Mouse (Mus musculus) retina, adult 2 months (tissue): Measurements from ENCODE around the gene Ehd3.

Experiments
- DNase-seq: peaks from one replicate; pipeline ENCODE4 v3.0.0-alpha.2; 2012; ENCODE audit warnings: low read depth, low spot score

Ehd3 gene

DNA sequence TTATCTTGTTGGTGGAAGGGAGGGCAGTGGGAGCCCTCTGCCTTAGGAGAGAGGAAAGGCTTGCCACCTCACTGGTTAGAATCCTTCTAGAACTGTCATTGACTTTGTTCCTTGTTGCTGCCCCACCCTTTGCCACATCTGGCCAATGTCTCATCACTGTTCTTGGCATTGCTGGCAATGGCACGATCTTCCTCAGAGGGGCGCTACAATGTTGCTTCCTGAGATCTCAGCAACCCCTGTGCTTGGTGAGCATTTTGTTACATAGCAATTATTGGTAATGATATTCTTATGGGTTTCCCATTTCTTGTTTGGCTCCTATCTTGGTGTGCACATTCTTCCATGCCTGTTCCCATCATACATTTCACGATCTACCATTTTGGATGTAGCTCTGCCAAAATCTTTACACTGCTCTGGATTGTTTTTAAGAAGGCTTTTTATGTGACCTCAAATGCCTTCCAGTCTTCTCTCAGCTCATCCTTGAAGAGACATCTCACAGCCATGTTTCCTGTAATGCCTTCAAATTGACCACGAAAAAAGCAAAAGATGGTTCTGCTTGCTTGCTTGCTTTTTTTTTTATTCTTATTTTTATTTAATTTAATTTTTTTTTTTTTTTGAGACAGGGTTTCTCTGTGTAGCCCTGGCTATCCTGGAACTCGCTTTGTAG is at the start of gene Ehd3:
Gene Ehd3, plus strand, starts transcription at position 614 of the 664 bp plus-strand sequence.
- DNase-seq: no peak

DNA sequence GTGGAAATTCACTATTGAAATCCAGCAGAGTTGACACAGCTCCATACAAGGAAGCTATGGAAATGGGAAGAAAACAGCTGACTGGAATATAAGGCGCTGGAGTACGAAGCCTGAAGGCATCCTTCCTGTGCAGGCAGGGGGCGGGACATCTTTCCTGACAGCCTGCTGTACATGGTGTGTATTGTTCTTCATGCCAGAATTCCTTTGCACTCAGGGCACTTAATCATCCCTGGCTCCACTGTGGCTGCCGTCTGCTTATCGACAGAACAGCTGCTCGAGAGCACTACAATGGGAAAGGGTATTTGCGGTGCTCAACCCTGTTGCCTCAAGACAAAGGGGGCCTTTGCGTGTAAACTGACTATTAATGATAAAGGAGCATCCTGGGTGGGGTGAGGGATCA is 33.0 kb upstream of the Ehd3 start:
- DNase-seq: no peak

DNA sequence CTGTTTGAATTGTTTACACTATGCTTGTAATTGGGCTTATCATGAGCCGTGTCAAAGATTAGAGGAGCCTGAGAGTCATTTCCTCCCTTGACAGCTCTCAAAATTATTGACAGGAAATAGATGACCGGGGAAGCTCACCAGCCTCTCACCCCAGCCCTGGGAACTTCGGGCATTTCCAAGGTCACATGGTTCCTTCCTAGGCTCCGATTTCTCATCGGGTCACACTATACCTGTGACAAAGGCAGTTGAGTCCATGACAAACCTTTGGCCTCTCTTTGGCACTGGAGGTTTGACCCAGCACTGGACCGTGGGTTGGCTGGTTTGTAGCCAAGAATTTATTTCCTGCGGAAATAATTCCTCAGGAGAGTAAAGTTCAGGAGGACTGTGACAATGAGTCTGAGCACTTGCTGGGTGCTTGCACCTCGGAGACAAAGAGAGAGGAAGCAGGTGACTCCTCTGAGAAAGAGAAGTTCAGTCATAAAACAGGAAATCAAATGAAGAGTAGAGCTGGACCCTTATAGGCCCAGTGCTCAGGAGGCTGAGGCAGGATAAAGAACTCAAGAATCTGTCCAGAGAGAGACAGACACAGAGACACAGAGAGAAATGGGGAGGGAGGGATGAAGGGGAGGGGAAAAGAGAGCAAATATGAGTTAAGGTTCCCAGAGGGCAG is 17.2 kb upstream of the Ehd3 start:
- no peak for DNase-seq

DNA sequence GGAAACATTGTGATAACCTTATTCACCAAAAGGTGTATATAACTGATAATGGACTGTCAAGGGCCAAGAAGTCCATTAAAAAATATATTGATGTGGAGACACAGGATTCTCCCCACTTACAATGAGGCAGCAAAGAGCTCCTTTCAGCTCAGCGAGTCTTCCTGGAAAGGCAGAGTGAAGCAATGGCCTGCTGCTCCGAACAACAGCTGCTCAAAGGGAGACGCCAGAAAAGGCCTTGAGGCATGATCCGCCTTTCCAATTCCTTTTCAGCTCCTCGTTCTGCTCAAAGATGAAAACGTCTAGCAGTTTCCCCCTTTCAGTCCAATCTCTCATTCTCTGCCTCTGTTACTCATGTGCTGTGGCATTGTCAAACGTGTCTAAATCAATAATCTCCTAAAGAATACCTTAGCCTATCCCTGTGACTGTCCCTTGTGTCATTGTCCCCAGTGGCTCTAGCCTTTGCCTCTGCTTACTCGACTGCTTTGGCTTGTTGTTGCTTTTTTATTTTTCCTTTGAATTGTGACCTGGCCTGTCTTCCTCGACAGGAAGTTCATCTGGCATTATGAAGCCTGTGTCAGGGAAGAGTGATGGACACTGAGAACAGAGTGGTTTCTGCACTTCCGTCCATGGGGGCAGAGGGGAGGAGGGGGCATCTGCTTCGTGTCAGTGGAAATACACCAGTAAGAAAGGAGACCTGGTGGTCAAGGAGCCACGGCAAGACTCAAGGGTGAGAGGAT is 13.5 kb upstream of the Ehd3 start:
- DNase-seq: no peak

DNA sequence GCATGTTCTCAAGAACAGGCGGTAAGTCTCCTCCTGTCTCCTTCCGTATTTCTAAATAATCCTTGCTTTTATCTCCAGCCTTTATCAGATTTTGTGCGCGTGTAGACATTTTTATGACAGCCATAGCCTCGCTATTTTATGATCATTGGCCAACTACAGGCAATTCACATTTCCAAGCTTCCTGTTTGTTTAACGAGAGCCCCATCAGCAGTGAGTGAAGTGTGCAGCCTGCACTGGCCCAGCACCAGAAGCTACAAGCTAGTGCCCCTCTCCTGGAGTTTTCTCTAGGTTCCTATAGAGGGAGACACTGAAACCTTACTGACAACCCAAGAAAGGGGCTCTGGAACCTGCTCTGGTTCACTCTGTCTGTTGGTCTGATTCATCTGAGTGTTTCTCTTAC is 7.1 kb upstream of the Ehd3 start:
- DNase-seq: no peak

DNA sequence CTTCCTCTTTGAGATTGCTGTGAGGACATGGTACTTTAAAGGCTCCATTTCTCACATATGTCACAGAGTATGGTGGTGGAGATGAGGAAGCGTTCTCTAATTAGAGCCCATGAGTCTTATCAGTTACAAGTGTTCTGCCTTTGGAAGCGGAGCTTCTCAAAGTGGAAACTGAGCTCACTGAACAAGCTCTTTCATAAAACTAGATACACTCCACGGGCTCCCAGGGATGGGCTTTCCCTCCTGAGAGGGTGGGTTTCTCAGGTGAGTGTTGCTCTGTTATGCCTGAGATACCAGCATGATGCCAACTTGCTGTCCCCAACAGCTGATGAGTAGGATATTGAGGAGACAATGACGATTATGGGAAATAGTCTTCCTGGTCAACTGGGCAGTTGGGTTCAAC is 6.2 kb upstream of the Ehd3 start:
- DNase-seq: no peak

DNA sequence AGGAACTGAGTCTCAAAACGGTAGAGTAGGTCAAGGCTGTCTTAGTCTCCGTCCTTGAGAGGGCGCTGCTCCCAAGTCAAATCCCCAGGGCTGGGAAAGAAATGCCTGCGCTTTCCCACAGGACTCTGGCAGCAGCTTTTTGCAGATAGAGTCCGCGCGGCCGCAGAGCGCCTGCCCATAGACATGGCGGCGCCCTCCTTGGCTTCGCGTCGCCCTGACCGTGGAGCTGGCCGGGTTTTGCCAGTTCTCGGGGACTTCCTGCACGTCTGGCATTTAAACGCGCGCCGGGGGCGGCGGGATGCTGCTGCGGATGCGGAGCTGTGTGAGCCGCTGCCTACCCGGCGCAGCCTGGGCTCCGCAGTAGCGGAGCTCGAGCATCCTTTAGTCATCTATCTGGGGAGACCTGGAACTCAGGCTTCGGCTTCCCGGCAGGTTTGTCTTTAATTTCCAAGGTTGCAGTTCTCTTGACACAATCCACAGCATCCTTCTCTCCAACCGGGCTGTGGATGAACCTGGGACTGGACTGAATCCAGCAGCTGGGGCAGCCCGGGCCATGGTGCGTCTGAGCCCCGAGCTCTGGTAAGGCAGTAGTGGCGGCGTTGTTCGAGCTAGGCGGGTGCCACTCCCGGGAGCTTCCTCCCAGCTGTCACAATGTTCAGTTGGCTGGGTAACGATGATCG is 798 bp downstream of the Ehd3 start:
- DNase-seq: peak; percentile 72

DNA sequence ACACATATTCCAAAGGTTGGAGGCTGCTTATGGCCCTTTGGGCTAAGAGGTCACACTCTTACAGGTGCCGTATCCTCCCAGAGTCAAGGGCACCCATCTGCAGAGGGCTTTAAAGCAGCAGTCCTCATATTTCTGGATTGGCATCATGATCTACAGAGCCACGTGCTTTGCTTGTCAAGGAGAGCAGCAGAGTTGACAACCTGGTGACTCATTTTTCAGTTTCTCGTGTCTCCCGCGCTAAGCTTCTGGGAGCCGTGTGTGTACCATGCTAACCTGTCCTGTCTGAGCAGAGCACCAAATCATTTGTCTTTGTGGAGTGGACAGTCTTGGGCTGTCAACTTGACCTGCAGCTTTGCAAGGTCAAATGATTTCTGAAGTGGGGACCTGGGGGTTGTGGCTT is 2.4 kb downstream of the Ehd3 start:
- DNase-seq: no peak

DNA sequence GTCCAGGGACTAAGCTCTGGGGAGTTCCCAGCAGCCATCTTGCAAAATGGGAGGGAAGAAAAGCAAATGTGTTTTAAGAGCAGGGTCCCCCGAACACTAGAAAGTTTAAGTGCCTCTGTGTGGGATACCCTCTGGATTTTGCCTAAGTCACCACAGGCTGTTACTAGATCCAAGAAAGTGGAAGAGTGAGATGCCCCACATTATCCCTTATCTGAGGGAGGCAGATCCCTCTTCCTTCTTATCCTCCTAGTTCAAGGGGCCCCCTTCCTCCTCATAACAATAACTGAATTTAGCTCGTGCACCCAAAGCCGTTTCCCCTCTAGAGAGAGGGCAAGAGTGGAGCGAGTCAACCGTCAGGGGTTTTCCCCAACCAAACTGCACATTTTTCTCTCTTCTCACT is 3.3 kb downstream of the Ehd3 start:
- DNase-seq: no peak

DNA sequence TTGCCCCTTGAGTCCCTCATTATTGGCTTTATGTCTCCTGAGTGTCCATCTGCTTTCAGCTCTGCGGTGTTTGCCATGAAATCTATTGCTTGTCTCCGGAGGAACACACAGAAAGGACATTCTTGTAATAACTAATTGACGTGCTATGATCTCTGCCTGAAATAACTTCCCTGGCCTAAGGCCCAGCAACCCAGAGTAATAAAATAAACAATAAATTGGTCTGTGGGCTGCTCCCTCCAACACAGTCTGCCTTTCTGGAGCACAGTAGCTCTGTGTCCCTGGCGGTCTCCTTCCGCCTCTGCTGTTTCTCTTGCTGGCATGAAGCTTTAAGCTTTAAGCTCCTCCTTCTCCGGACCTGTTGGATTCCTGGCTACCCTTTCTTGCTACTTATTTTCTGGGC is 4.5 kb downstream of the Ehd3 start:
- no peak for DNase-seq

DNA sequence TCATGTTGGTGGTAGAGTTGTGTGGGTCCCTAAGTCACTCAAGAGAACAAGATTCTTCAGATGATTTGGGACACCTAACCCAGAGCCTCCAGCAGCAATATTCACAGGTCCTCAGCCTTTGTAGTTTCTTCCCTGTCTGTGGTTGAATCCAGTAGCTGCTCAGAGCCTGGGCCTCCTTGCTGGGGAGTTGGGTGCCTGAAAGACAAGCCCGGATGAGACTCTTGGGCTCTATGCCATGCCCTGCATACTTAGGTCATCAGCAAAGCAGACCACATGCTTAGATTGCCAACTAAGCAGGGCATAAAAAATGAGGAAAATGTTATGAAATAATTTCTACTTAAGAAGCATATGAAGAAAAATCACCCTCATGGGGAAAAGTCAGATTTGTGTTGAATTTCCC is 6.9 kb downstream of the Ehd3 start:
- no peak for DNase-seq

DNA sequence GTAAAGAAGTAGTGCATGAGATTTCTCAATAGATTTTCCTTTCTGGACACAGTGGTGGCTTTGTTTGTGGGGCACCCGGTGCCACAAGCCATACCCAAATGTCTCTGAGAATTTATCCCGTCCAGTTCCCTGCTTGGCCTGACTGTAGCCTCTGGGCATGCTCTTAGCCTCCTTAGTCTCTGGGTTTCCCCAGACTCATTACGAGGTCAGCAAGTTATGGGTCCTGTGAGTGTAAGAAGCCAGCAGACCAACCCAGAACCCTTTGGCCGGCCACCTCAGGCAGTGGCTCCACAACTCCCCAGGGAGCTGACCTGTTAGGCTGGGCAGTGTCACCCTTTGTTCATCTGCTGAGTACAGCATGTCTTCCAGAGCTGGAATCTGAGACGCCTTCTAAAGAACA is 7.6 kb downstream of the Ehd3 start:
- no peak for DNase-seq

DNA sequence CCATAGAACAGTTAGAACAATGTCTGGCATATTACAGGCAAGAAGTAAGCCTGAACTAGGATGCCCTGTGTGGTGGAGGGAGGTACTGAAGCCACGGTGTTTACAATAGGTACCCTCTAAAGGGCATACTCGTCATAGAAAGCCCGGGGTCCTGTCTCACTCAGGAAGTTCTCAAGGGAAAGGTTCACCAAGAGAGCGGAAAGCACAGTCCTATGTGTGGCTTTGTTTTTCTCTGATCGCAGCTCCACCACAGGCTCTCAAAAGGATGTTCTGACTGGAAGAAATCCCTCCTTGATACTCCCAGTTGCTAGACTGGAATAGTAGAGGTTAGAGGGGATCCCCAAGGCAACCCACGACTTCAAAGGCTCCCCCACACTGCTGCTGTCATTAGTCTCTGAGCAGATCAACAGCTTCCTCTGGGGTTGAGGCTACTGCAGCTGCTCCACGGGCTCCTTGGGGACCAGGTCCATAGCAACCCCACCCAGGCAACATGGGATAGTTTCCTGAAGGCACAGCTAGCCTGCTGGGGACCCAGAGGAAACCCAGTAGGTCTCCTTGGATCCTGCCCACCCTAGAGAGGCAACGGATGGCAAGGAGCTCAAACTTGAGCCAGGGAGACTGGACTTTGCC is 9.2 kb downstream of the Ehd3 start:
- DNase-seq: no peak

DNA sequence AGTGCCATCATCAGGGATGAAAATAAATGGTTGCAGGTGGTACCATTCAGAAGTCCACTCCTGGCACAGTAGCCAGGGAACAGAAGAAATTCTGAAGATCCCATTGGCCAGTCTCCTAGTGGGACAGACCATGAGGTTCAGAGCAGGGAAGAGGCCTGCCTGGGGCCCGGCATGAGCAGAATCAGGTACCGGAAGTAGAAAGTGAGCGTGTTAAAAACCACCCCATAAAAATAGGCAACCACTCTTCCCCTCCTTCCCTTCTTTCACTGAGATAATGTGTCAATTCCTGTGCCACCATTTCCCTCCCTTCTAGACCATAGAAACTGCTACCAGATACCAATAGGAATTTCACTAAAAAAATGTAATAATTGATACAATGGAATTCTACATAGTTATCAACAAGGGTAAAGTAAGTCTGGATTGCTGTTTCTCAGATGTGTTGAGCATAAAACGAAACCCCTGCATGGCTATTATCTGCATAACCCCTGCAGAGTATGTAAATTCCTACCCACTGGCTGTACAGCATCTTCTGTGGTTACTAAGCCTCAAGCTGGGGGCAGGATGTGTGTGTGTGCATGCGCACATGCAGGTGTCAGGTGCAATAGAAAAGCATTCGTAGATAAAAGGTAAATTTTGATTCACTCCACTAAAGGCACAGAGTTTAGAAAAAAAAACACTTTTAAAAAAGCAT is 10.7 kb downstream of the Ehd3 start:
- DNase-seq: no peak

DNA sequence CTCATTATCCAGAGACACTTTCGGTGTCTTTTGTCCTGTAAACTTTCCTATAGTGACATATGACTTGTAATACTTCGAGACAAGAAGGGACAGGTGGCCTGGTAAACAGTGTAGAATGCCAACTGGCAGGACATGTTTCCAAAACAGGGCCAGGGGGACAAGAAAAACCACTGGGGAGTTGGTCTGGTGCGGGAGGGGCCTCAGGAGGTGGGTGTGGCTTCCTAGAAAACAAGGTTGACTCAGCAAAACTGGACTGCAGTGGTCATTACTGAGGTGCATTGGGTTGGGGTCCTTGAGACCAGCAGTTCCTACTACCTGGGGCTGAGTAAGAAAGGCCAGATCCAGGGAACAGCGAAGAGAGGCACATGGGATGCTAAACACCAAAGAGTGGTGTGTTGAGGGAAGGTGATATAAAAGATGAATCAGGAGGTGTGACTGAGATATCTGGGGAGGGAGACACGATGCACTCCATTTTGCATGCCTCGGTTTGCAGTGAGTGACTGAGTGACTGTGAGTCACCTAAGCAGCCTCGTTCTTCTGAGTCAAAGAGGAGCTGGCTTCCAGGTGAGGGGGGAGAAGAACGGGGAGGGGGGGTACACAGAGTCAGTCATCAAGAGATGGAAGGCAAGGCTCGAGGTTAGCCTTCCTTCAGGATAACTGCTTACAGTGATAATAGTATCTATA is 13.9 kb downstream of the Ehd3 start:
- no peak for DNase-seq

DNA sequence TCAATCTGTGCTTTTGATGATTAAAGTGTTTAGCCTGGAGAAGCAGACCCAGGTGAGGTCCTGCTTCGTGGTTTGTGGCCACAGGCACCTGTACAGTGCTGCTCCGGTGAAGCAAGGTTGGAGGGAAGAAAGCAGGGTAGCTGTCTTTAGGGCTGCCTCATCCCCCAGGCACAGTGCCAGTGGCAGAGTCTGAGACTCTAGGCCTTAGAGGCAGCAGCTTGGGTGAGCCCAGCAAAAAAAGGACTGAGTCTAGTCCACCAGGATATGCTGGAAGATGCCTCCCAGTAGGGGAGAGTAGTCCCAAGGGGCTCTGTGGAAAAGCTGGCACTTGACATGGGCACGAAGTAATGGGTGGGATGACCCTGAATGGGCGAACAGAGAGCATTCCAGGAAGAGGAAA is 15.0 kb downstream of the Ehd3 start:
- no peak for DNase-seq

DNA sequence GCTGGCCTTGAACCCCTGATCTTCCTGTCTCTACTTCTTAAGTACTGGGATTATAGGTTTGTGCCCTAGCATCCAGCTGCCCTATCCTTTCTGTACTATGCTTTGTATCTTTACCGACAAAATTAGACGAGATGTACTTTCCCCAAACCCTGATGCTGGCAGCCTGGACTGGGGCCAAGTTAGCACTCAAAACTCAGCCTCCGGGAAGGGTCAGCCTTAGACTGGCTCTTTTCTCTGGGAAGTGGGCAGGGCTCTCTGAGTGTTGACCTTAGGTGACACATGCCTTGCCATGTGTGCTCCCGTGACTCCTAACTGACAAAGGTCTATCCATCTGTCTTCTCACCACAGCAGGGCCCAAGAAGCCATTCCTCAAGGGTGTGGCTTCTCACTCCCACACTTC is 16.8 kb downstream of the Ehd3 start:
- no peak for DNase-seq

DNA sequence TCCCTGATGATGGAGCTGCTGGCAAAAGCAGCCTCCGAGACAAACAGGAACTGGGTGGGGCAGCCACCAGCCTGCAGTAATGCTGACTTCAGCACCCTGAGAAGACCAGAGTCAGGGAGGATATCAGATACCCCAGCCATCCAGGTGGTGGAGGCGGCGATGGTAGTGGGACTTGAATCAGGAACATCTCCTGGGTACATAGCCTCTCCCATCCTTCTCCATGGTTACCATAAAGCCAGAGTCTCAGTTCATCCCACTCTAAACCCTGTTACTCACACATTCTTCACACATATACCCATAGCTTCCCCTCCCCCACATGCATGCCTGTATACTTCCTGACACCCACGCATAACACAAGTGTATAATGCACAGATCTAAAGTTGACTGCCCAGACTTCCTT is 18.3 kb downstream of the Ehd3 start:
- DNase-seq: no peak

DNA sequence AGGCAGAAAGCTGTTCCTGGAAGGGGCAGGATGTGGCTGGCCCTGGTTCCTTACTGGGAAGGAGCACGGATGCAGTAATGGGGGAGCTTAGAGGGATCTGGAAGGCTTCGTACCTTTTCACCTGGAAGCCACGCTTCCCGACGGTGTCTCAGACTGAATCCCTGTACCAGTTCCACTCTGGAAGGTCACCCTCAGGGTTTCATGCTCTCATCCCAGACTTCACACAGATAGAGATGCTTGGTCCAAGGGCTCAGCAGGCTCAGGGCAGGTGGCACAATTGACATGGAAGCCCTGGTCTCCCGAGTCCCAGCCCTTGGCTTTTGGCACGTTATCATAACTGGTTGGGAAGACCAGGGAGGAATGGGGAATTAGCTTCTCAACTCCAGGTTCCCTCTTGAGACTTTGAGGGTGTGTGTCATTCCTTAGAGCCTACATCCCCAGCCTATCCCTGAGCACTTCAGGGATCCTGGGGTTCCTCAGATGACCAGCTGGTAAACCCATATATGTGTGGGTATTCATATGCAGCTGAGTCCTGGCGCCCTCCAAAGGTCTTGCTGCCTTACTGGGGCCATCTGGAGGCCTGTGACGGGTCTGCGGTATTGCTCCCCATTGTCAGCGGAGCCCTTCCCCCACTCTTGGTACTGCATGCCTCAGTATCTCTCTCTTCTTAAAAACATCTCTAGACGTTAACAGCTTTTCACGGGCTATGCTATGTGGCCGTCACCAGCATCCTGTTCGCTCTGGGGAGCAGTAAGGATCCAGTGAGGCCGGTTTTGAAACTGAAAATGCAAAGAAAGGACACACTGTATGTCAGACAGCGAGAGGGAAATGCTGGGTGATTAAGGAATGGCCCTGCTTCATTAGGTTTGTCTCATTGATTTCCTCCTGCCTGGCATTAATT is 19.4 kb downstream of the Ehd3 start:
- no peak for DNase-seq

DNA sequence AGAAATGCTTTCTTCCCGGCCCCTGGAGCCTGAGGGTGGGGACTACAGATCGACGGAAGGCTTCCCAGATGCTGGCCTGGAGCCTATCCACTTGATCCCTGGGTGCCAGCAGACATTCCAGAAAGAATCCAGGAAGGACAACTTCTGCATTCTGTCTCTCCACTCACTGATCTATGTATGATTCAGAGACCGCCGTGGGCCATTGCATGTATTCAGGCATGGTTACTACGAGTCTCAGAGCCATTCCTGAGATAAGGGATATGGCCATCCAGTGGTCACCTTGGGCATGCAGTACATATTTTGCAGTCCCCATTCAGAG is 20.0 kb downstream of the Ehd3 start:
- no peak for DNase-seq
